Mouse (Mus musculus): ENCODE results near the gene Rmi1. TPM values are rescaled to one million over a fixed set of nuclear protein-coding genes. Genes with fewer than 3 reads are reported as not detected.
"Not testable (repeated sequence)": the region's sequence is repeated elsewhere in the genome, so short reads cannot be mapped to it uniquely, and the experiment has no call there.

Rmi1 gene
- 22.8 and 24.5 TPM in 2 replicates for polyA plus RNA-seq (2015; fragmentation: Nextera tagmentation; extraction: Ambion mirVana)

DNA sequence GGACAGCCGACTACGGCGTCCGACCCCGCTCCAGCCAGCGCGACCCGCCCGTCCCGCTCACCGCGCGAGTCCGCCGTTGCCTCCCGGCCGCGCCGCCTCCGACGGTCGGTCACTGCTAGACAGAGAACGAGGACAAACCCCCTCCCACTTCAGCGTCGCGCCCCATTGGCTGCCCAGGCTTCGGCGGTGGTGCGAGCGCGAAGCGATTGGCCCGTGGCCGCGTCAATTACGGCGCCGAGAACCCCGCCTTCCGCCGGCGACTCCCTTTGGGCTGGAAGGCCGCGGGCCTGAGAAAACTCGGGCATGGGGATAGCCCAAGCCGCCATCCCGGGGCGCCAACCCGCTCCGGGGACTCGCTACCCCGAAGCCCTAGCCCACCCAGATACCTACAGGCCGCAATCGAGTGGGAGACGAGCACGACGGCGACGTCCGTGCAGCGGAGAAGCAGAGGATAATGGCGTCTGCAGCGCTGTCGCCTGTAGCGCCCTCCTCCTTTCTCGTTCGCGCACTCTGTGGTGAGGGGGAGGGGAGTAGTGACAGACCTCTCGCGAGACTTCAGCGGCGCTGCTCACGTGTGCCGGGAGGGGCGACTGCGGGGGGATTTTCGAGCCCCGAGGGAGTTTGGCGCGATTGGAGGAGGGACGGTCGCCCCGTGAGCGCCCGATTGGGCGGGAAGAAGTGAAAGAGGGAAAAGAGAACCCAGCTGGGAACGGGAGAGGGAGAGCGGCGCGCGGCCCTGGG, at the start of gene Rmi1:
Gene Rmi1, plus strand, starts transcription at position 246 of the 741 bp plus-strand sequence.
- H3K4me1 ChIP-seq = peaks cover 5% of the 10 kb centered on the region; the same call in 1 of the 2 replicates
- peak; percentile 96 for ATAC-seq (ENCODE audit: insufficient number of reproducible peaks, low FRiP score, low TSS enrichment, low read depth)
- under 1% methylated on average over 89 of the region's 91 CpGs for WGBS
- H3K4me3 ChIP-seq = peak within 1 kb of the TSS; percentile 86
- peaks cover 9% of the 10 kb centered on the region; the same call in 1 of the 2 replicates for H3K36me3 ChIP-seq
- no peaks in the 10 kb centered on the region for H3K9me3 ChIP-seq
- no peaks in the 10 kb centered on the region for H3K27me3 ChIP-seq
- peak within 1 kb of the TSS; percentile 54 for H3K4me2 ChIP-seq
- H3K9ac ChIP-seq = peak within 1 kb of the TSS; percentile 99
- H3K27ac ChIP-seq = peak within 1 kb of the TSS; percentile 99

DNA sequence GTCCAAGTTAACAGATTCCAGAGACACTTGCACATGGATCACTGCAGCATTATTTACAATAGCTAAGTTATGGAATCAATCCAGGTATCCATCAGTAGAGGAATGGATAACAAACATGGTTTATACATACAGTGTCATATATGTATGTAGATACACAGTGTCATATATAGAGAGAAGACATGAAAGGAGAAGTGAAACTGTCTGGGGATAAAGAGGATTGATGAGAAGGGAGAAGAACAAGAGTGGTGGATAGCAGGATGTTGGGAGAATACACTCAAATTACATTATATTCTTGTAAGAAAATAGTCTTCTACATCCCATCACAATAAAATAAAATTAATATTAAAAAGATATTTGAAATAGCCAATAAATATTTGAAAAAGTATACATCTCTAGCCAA, 49.1 kb upstream of the Rmi1 start:
- H3K4me2 ChIP-seq = no peak overlapping the region
- no peak overlapping the region for H3K9ac ChIP-seq
- no peaks in the 10 kb centered on the region for H3K4me1 ChIP-seq
- no peak overlapping the region for H3K27ac ChIP-seq
- no peaks in the 10 kb centered on the region for H3K27me3 ChIP-seq
- H3K36me3 ChIP-seq = no peaks in the 10 kb centered on the region
- H3K9me3 ChIP-seq = no peaks in the 10 kb centered on the region
- no peak for ATAC-seq (ENCODE audit: insufficient number of reproducible peaks, low FRiP score, low TSS enrichment, low read depth)
- no peak overlapping the region for H3K4me3 ChIP-seq

DNA sequence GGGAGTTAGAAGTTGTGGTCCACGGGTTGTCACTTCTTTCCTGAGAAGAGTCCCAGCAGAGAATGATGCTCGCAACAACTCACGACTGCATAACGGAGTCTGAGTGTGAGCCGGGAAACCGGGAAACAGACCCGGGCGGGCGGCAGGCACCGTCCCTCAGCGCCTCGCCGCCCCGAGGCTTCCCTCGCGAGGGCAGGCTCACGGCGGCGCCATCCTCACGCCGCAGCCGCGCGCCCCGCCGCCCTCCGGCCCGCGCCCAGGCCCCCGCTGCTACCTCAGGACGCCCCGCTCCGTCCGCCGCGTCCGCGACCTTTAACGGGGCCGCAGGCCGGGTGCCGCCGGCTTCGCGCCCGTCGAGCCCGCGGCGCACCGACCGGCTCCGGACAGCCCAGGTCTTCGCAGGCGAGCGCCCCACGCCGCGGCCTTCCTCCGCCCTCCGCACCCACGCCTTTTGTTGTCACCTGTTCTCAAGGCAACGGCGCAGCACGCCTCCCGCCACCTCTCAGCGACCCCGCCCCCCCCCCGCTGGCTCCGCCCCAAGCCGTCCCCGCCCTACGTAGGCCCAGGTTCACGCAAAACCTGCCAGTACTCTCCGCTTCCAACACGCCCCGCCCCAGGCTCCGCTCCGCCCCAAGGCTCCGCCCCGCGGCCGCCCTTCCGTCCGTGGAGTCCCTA, 43.3 kb upstream of the Rmi1 start, which contains the start of gene Kif27:
Gene Kif27, minus strand, starts transcription at position 494 of the 675 bp plus-strand sequence.
- Histone ChIP-seq H3K4me3 (peak within 1 kb of the TSS; percentile 61), H3K27ac (peak within 1 kb of the TSS; percentile 66), H3K27me3 (no peaks in the 10 kb centered on the region), H3K9ac (peak within 1 kb of the TSS; percentile 61), H3K4me1 (0 out of 2 replicates have a peak, but pooled peaks cover 5% of the 10 kb centered on the region), H3K9me3 (no peaks in the 10 kb centered on the region), H3K4me2 (peak within 1 kb of the TSS; percentile 98), H3K36me3 (no peaks in the 10 kb centered on the region)
- 2% methylated on average over 71 of the region's 85 CpGs for WGBS
- peak; percentile 94 for ATAC-seq (ENCODE audit: insufficient number of reproducible peaks, low FRiP score, low TSS enrichment, low read depth)

DNA sequence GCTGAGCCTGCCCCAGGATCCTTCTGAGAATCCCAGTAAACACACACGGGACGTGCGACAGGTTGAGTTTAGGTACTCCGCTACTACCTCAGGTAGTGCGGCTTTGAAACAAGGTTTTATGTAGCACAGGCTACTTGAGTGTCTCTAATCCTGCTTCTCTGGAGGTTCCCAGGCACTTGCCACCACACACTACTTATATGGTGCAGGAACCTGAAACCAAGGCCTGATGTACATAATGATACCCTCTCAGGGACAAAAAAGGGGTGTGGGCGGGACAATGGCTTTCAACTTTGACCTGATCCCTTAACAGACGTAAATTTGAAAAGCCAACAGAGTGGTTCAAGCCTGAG, 42.8 kb upstream of the Rmi1 start:
- peak overlapping the region; percentile 61 for H3K4me3 ChIP-seq
- no peaks in the 10 kb centered on the region for H3K36me3 ChIP-seq
- H3K4me1 ChIP-seq = 0 out of 2 replicates have a peak, but pooled peaks cover 5% of the 10 kb centered on the region
- H3K27me3 ChIP-seq = no peaks in the 10 kb centered on the region
- WGBS = 4% methylated on average over 7 of the region's 7 CpGs
- no peaks in the 10 kb centered on the region for H3K9me3 ChIP-seq
- peak overlapping the region; percentile 98 for H3K4me2 ChIP-seq
- H3K9ac ChIP-seq = no peak overlapping the region
- ATAC-seq (ENCODE audit: insufficient number of reproducible peaks, low FRiP score, low TSS enrichment, low read depth) = peak; percentile 53
- H3K27ac ChIP-seq = peak overlapping the region; percentile 66

DNA sequence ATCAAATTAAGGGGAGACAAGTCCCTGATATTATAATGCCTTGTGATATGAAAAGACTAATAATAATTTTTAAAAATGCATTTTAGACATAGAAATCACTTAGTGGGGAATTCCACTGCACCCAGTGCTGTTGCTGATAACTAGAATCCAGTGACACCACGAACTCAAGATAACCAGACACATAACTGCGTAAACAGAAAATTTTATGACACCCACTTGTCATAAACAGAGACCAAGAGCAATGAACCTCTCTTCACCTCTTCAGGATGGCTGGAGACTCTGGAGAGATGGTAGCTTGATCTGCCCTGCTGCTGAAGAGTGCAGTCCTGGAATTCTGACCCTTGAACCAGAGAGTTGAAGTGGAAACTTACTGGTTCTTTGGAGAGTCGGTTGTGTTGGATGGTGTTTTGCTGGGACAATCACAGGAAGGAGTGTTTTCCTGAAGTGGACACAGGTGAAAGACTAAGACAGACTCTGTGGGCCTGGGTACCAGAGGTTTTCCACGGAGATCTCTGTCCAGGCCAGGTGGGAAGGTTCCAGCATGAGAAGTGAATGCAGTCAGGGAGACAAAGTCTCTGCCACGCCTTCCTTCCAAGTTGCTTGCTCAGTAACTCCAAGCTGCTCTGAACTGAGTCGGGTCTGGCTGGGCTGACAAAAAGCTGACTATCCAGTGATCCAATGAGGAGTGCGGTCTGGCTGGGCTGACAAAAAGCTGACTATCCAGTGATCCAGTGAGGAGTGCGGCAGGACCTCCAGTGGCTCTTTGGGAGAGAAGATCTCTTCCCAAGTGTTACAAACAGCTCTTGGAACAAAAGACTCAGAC, 37.5 kb upstream of the Rmi1 start:
- WGBS = 76% methylated on average over 8 of the region's 8 CpGs

DNA sequence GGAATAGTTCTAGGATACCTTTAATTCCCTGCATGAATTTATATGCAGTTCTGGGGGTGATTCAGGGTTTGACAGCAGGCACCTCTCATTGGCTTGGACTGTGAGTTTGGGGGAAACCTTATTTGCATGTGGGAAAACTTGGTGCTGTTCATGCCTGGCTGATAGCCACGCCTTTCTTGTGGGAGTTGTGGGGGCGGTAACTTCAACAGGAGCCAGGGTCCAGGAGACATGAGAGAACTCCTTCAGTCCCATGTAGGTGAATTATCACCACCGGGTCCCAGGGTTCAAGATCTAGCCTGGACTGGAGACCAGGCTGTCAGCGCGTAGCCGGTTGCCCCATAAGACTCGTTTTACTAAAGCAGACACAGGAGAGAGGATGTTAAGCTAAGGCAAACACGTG, 36.9 kb upstream of the Rmi1 start:
- H3K27ac ChIP-seq; H3K4me3 ChIP-seq; ATAC-seq (ENCODE audit: insufficient number of reproducible peaks, low FRiP score, low TSS enrichment, low read depth); H3K36me3 ChIP-seq; H3K4me1 ChIP-seq; H3K4me2 ChIP-seq; H3K9me3 ChIP-seq; H3K9ac ChIP-seq; H3K27me3 ChIP-seq: not testable (repeated sequence)
- WGBS = 81% methylated on average over 8 of the region's 8 CpGs

More for the DNA sequence above, 37.5 kb upstream of the Rmi1 start:
- ATAC-seq (ENCODE audit: insufficient number of reproducible peaks, low FRiP score, low TSS enrichment, low read depth) = no peak
- no peak overlapping the region for H3K27ac ChIP-seq
- no peaks in the 10 kb centered on the region for H3K36me3 ChIP-seq
- H3K27me3 ChIP-seq = no peaks in the 10 kb centered on the region
- no peak overlapping the region for H3K4me3 ChIP-seq
- no peaks in the 10 kb centered on the region for H3K4me1 ChIP-seq
- no peak overlapping the region for H3K9ac ChIP-seq
- no peak overlapping the region for H3K4me2 ChIP-seq
- no peaks in the 10 kb centered on the region for H3K9me3 ChIP-seq

DNA sequence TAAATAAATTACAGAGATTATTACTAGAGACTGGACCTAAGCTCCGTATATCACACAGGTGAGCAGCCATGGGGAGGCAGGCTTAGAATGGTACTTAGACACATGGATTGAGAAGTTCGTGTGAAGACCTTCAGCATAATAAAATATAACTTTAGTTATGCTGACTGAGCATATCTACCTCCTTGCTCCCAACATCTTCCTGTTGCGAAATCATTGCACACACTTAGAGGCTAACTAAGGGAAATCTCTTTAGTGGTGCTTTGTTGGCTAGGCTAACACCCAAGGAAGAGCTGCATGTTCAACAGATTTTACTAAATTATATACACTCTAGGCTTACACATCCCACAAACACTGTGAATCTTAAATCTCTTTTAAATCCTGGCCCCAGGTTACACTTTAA, 35.7 kb upstream of the Rmi1 start:
- no peak overlapping the region for H3K4me2 ChIP-seq
- H3K9me3 ChIP-seq = no peaks in the 10 kb centered on the region
- no peaks in the 10 kb centered on the region for H3K27me3 ChIP-seq
- WGBS = 84% methylated on average over 3 of the region's 3 CpGs
- no peak overlapping the region for H3K9ac ChIP-seq
- ATAC-seq (ENCODE audit: insufficient number of reproducible peaks, low FRiP score, low TSS enrichment, low read depth) = no peak
- no peak overlapping the region for H3K4me3 ChIP-seq
- H3K27ac ChIP-seq = no peak overlapping the region
- no peaks in the 10 kb centered on the region for H3K36me3 ChIP-seq
- no peaks in the 10 kb centered on the region for H3K4me1 ChIP-seq

DNA sequence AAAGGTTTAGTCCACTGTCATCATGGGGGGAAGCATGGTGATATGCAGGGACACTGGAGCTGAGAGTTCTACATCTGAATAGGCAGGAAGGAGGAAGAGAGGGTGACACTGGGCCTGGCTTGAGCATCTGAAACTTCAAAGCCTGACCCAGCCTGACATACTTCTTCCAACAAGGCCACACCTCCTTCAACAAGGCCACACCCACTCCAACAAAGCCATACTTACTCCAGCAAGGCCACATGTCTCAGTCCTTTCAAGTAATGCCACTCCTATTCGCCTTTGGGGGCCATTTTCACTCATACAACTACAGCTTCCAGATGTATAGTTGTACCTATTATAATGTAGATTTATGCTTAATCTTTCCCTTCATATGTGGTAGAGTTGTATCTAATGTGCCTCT, 34.4 kb upstream of the Rmi1 start:
- Histone ChIP-seq H3K27ac (no peak overlapping the region), H3K4me3 (no peak overlapping the region), H3K36me3 (no peaks in the 10 kb centered on the region), H3K4me1 (no peaks in the 10 kb centered on the region), H3K4me2 (no peak overlapping the region), H3K9me3 (no peaks in the 10 kb centered on the region), H3K9ac (no peak overlapping the region), H3K27me3 (no peaks in the 10 kb centered on the region)
- 54% methylated on average over 1 of the region's 1 CpGs for WGBS
- ATAC-seq (ENCODE audit: insufficient number of reproducible peaks, low FRiP score, low TSS enrichment, low read depth) = no peak

DNA sequence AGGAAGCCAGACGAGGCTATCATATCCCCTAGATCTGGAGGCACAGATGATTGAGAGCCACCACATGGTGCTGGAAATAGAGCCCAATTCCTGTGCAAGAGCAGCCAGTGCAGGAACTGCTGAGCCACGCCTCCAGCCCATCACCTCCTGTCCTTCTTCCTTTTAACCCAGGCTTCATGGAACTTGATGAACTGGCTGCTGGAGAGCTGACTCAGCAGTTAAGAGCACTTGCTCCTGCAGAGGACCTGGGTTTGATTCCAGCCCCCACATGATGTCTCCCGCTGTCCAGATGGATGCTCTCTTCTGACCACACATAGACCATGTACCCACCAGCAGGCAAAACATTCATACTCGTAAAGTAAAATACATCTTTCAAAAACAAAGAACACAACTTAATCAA, 33.2 kb upstream of the Rmi1 start:
- Histone ChIP-seq H3K9ac (no peak overlapping the region), H3K4me1 (no peaks in the 10 kb centered on the region), H3K36me3 (no peaks in the 10 kb centered on the region), H3K4me2 (no peak overlapping the region), H3K9me3 (no peaks in the 10 kb centered on the region), H3K4me3 (no peak overlapping the region), H3K27me3 (no peaks in the 10 kb centered on the region), H3K27ac (no peak overlapping the region)
- ATAC-seq (ENCODE audit: insufficient number of reproducible peaks, low FRiP score, low TSS enrichment, low read depth) = no peak
- WGBS = 65% methylated on average over 4 of the region's 4 CpGs

DNA sequence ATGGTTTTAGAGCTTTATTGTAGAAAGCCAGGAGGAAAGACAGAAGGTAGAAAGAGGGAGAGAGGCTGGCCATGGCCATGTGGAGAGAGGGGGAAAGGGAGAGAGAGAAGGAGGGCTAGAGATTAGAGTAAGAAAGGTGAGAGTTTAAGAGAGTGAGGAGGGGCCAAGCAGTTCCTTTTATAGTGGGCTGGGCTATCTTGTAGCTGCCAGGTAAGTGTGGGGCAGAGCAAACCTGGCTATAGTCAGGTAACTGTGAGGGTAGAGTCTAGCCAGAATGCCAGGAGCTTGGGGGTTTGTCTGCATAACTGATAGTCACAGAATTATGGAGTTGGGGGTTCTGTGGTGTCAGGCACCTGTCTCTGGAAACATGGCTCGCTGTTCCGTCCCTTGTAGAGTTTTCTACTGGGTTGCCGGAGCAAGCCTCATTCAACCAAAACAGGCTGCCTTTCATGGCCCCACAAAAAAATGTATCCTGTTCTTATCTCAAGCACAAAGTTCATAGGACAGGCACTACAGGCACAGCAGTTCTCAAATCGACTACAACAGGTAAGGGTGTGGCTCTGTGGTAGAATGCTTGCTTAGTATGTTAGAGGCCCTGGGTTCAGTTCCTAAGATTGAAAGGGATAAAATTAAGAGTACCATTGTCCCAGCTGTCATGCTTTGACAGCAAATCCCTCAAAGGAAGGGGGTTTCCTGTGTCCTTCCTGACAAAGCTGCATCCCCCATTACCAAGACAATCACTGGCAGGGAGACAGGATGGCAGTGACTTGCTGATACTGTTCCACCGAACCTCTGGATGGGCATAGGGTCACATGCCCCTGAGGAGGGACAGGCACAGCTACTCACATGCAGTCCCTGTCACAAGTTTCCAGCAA, 29.5 kb upstream of the Rmi1 start:
- no peaks in the 10 kb centered on the region for H3K27me3 ChIP-seq
- no peaks in the 10 kb centered on the region for H3K9me3 ChIP-seq
- H3K9ac ChIP-seq = no peak overlapping the region
- no peak overlapping the region for H3K27ac ChIP-seq
- H3K4me2 ChIP-seq = no peak overlapping the region
- WGBS = 78% methylated on average over 5 of the region's 5 CpGs
- H3K4me1 ChIP-seq = no peaks in the 10 kb centered on the region
- H3K36me3 ChIP-seq = no peaks in the 10 kb centered on the region
- H3K4me3 ChIP-seq = no peak overlapping the region
- no peak for ATAC-seq (ENCODE audit: insufficient number of reproducible peaks, low FRiP score, low TSS enrichment, low read depth)

DNA sequence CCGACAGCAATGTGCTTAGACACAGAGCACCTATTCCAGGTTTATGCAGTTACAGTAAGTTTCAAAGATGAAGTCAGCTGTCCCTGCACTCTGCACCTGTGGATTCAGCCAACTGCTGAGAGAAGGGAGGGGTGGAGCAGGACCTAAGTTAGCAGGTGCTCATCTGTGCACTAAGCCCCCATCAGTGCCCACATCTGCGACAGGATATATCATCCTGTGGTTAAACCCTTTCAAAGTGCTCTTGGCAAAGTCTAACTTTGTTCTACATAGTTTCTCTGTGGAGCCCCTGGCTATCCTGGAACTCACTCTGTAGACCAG, 28.9 kb upstream of the Rmi1 start:
- Histone ChIP-seq H3K4me1 (no peaks in the 10 kb centered on the region), H3K27ac (no peak overlapping the region), H3K27me3 (no peaks in the 10 kb centered on the region), H3K4me2 (no peak overlapping the region), H3K9ac (no peak overlapping the region), H3K4me3 (no peak overlapping the region), H3K36me3 (no peaks in the 10 kb centered on the region), H3K9me3 (no peaks in the 10 kb centered on the region)
- WGBS = 90% methylated on average over 2 of the region's 2 CpGs
- ATAC-seq (ENCODE audit: insufficient number of reproducible peaks, low FRiP score, low TSS enrichment, low read depth) = no peak

All from limb, embryonic 15.5 days (tissue).